Mouse (Mus musculus) stomach, embryonic 14.5 days (tissue): ENCODE measurements at regions not wholly inside any gene's neighbourhood (a gene's known extent, or its start where the extent isn't known, plus 50 kb on each side); places are given as distances from the start of the nearest gene placed in this dataset.

Experiments used
- ATAC-seq: fragments of 200-750 bp; cut with Nextera tagmentation; 2 replicates; pipeline ENCODE4 v1.8.0; 2017; ENCODE audit warnings: low read depth, moderate TSS enrichment; ENCODE audit not compliant: insufficient number of reproducible peaks, insufficient read depth, low FRiP score
- H3K27ac ChIP-seq: fragments of 300-500 bp; sonication (generic); 2 replicates; pipeline ENCODE4 v1.5.1; 2014; ENCODE audit warnings: mild to moderate bottlenecking, low read length, moderate library complexity, mixed read lengths
- H3K27me3 ChIP-seq: fragments of 300-500 bp; sonication (generic); 2 replicates; pipeline ENCODE4 v1.6.1; 2014; ENCODE audit warnings: low read length, control low read depth, mixed read lengths; ENCODE audit not compliant: control insufficient read depth, insufficient read depth
- H3K36me3 ChIP-seq: fragments of 300-500 bp; sonication (generic); 2 replicates; pipeline ENCODE4 v1.6.1; 2014; ENCODE audit warnings: mild to moderate bottlenecking, control low read depth, low read length, moderate library complexity, mixed read lengths; ENCODE audit not compliant: control insufficient read depth, insufficient read depth
- H3K4me1 ChIP-seq: fragments of 300-500 bp; sonication (generic); 2 replicates; pipeline ENCODE4 v1.6.1; 2014; ENCODE audit warnings: low read length, control low read depth, mixed read lengths; ENCODE audit not compliant: control insufficient read depth, insufficient read depth
- H3K4me2 ChIP-seq: fragments of 300-500 bp; sonication (generic); replicated peaks from 2 replicates; pipeline ENCODE4 v1.6.1; 2014; ENCODE audit warnings: low read depth, low read length, control low read depth
- H3K4me3 ChIP-seq: fragments of 300-500 bp; sonication (generic); 2 replicates; pipeline ENCODE4 v1.5.1; 2014; ENCODE audit warnings: low read depth, low read length, control low read depth
- H3K9ac ChIP-seq: fragments of 300-500 bp; sonication (generic); replicated peaks from 2 replicates; pipeline ENCODE4 v1.6.1; 2014; ENCODE audit warnings: low read depth, mild to moderate bottlenecking, control low read depth, low read length, moderate library complexity, mixed read lengths
- H3K9me3 ChIP-seq: fragments of 300-500 bp; sonication (generic); 2 replicates; pipeline ENCODE4 v1.6.1; 2016; ENCODE audit warnings: low read depth, low read length, control low read depth; ENCODE audit not compliant: control insufficient read depth
- WGBS: fragments of 180-500 bp; shearing (Covaris S2); extraction: QIAGEN DNeasy Blood & Tissue Kit; methylation state at CpG from one replicate; pipeline ENCODE4 v1.1.7; 2014; 5-methylcytosine and 5-hydroxymethylcytosine counted together

DNA sequence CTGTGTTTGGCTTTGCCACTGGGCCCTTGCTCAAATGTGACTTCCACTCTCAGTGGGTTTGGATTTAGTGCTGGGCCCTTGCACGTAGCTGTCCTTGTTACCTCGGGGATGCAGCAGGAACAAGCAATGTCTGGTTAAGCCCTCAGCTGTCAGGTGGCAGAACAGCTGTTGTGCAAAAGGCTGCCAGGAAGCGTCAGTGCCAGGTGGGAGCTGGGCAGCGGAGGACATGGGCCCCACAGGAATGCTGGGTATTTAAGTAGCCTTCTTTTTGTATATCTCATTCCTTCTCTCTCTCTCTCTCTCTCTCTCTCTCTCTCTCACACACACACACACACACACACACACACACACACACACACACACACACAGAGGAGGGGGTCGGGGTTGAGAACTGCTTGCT is 104.0 kb upstream of the Arhgap28 start:
- no peak for ATAC-seq
- Histone ChIP-seq H3K27ac (no peak overlapping the region), H3K4me1 (no peaks in the 10 kb centered on the region), H3K4me3 (no peak overlapping the region), H3K27me3 (no peaks in the 10 kb centered on the region), H3K9me3 (no peaks in the 10 kb centered on the region), H3K9ac (no peak overlapping the region), H3K36me3 (no peaks in the 10 kb centered on the region), H3K4me2 (no peak overlapping the region)
- WGBS, result 76% methylated on average over 5 of the region's 5 CpGs

DNA sequence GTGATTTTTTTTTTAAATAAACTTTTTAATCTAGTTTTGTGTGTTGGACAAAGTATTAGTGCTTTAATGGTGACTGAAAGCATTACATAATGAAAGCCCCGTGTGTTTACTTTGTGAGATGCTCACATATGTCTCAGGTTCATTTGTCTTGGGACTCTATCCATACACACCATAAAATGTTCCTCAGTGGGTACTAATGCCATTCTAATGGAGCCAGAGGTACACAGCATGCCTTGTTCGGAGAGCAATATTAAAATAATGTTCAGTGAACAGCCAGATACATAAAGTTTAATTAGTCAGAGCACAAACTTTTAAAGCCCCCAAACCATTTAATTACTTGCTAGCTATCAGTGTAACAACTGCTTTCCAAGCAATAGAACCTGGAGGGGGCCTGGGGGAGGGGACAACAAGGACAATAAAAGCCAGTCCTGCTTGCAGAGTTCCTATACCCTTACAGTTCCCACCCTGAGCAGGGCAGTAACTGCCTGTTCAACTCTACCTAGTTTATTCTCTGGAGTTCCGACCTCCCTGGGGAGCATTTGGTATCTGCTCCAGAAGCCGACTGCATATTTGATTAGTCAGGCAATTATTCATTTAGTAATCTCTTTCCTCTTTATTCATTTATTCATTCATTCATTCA is 108.0 kb upstream of the Arhgap28 start:
- ATAC-seq, result no peak
- no peak overlapping the region for H3K4me3 ChIP-seq
- no peak overlapping the region for H3K4me2 ChIP-seq
- H3K9me3 ChIP-seq, result no peaks in the 10 kb centered on the region
- WGBS, result 55% methylated on average over 4 of the region's 4 CpGs
- no peaks in the 10 kb centered on the region for H3K4me1 ChIP-seq
- no peaks in the 10 kb centered on the region for H3K36me3 ChIP-seq
- H3K9ac ChIP-seq, result no peak overlapping the region
- no peak overlapping the region for H3K27ac ChIP-seq
- H3K27me3 ChIP-seq, result no peaks in the 10 kb centered on the region

DNA sequence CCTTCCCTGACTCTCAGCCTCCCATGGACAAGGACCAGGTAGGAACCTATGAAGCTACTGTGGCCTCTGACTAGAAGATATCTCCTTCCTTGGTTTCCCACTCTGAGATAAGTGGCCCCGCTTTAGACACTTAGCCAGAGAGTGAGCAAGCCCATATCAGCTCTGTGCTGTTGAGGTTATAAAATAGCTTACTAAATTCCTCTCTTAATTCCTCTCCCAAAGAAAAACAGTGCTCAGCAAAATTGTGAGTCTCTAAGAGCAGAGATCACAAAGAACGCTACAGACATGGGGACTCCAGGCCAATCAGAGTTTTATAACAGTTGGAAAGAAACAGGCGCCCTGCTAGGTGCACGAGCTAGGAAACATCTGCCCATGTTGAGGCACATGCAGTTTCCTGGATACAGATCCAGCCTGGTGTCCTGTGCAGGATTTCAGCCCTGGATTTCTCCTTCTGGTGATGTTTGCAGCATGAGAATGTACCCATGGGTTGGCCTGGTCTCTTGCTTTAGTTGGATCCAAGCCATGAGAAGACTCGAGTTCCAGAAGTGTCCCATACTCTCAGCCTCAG is 108.9 kb upstream of the Arhgap28 start:
- ATAC-seq, result no peak
- 70% methylated on average over 5 of the region's 5 CpGs for WGBS
- H3K36me3 ChIP-seq, result no peaks in the 10 kb centered on the region
- no peak overlapping the region for H3K4me2 ChIP-seq
- no peaks in the 10 kb centered on the region for H3K4me1 ChIP-seq
- no peak overlapping the region for H3K27ac ChIP-seq
- H3K9ac ChIP-seq, result no peak overlapping the region
- no peak overlapping the region for H3K4me3 ChIP-seq
- no peaks in the 10 kb centered on the region for H3K9me3 ChIP-seq
- H3K27me3 ChIP-seq, result no peaks in the 10 kb centered on the region

DNA sequence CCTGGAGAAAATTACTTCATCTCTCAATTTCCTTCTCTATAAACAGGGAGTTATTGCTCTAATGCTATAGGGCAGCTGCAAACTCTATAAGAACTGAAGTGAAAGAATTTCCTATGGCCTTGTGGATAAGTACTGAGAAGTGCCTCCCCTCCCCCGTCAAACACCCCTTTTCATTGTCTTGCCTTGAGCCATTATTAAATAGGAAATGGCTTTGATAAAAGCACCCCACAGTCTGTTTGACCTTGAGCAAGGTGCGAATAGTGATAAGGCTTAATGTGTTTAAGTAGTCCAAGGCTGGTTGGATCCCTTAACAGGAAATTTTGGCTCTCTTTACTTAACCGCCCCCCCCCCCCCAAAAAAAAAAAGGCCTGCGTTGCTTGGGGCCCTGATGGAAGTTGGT is 111.7 kb upstream of the Arhgap28 start:
- Histone ChIP-seq H3K9ac (no peak overlapping the region), H3K4me2 (no peak overlapping the region), H3K9me3 (no peaks in the 10 kb centered on the region), H3K27ac (no peak overlapping the region), H3K27me3 (no peaks in the 10 kb centered on the region), H3K36me3 (no peaks in the 10 kb centered on the region), H3K4me1 (no peaks in the 10 kb centered on the region), H3K4me3 (no peak overlapping the region)
- ATAC-seq, result 0 out of 2 replicates have a peak, but pooled peaks have one; percentile 62
- 65% methylated on average over 4 of the region's 4 CpGs for WGBS

DNA sequence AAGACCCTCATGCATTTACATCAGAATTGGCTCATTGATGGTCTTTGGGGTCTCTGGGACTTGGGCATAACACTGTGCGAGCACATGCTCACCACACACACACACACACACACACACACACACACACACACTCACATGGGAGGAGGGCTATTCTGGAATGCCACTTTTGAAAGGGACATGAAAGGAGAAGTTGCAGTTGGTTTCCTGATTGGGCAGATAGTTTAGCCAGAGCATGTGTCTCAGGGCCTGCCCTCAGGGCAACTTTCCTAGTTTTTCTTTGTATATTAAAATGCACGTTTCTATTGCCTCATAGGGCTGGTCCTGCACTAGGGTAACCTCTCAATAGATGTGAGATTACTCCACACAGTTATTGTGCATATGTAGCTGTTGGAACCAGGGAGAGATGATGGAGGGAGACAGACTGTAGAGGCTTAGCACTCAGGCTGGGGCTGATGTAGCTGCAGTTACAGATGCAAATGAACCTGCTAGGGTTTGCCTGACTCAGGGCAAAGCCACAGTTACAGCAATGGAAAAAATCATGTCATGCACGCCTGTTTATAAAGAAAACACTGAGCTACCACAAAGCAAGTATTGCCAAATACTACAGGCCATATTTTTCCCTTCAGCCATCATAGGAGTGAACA is 115.3 kb upstream of the Arhgap28 start:
- no peak for ATAC-seq
- no peaks in the 10 kb centered on the region for H3K27me3 ChIP-seq
- 69% methylated on average over 3 of the region's 3 CpGs for WGBS
- no peak overlapping the region for H3K9ac ChIP-seq
- H3K4me3 ChIP-seq, result no peak overlapping the region
- no peak overlapping the region for H3K4me2 ChIP-seq
- no peaks in the 10 kb centered on the region for H3K4me1 ChIP-seq
- no peaks in the 10 kb centered on the region for H3K9me3 ChIP-seq
- H3K27ac ChIP-seq, result no peak overlapping the region
- no peaks in the 10 kb centered on the region for H3K36me3 ChIP-seq

DNA sequence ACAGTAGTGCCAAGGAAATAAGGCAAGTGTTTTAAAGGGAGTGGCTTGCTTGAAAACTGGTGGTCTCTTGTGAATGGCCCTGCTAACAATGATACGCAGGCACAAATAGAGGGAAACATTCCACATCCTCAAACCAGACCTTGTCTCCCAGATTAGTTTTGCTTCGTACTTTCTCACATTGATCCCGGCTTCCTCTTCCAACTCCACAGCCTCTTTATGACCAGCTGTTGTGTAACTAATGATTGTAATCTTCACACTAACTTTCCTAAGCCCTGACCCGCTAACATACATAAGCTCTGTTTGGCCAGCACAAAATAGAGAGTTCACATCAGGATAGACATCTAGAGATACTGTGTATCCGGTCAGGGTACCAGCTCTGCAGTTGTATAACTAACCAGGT is 116.3 kb upstream of the Arhgap28 start:
- no peaks in the 10 kb centered on the region for H3K4me1 ChIP-seq
- WGBS, result 74% methylated on average over 5 of the region's 5 CpGs
- no peak for ATAC-seq
- no peaks in the 10 kb centered on the region for H3K36me3 ChIP-seq
- H3K27me3 ChIP-seq, result no peaks in the 10 kb centered on the region
- H3K27ac ChIP-seq, result peak overlapping the region; percentile 49; the same call in 1 of the 2 replicates
- H3K9ac ChIP-seq, result no peak overlapping the region
- H3K9me3 ChIP-seq, result no peaks in the 10 kb centered on the region
- no peak overlapping the region for H3K4me3 ChIP-seq
- H3K4me2 ChIP-seq, result no peak overlapping the region

DNA sequence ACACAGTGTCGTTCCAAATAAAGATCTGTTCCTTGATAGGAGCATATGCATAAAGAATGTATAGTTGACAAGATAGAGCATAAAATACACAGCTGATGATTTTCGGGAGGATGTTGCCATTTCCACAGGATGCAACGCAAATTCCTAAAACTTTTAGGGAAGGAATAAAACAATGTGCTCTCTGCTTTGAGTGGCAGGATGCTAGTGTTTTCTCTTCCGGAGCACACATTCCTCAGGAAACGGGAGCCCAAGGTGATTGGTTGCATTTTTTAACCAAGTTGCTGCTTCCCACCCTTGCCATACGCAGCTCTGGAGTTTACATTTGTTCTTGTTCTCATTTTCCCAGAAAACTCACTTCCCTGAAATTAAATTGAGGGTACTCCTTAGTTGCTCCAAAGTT is 116.8 kb upstream of the Arhgap28 start:
- Histone ChIP-seq H3K4me1 (no peaks in the 10 kb centered on the region), H3K4me3 (no peak overlapping the region), H3K36me3 (no peaks in the 10 kb centered on the region), H3K9ac (no peak overlapping the region), H3K4me2 (no peak overlapping the region), H3K27ac (no peak overlapping the region), H3K27me3 (no peaks in the 10 kb centered on the region), H3K9me3 (no peaks in the 10 kb centered on the region)
- ATAC-seq, result no peak
- 60% methylated on average over 6 of the region's 6 CpGs for WGBS

DNA sequence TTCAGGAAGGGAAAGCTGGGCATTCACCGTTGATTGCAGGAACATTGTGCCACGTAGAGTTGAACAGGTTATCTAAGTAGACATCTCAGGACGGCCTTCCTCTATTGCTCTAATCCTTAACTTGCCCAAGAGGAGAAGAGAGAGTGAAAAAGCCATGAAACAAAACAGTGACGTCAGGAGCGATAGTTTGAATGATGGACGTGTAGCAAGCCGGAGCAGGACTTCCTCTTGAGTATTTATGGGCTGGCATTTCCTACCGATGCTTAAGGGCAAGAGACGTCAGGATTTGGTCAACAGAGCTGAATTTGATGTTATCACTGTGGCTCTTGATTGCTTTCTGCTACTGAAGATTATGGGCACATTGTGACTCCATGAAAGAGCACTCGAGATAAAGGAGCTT is 130.5 kb upstream of the Arhgap28 start:
- Histone ChIP-seq H3K4me1 (no peaks in the 10 kb centered on the region), H3K27me3 (no peaks in the 10 kb centered on the region), H3K9me3 (no peaks in the 10 kb centered on the region), H3K27ac (no peak overlapping the region), H3K4me2 (no peak overlapping the region), H3K4me3 (no peak overlapping the region), H3K9ac (no peak overlapping the region), H3K36me3 (no peaks in the 10 kb centered on the region)
- ATAC-seq, result no peak
- WGBS, result 55% methylated on average over 10 of the region's 10 CpGs
